Mouse (Mus musculus) ES-E14 (cell line): Measurements from ENCODE around the gene Clstn3.

Experiments
- HCFC1 ChIP-seq: IDR thresholded peaks from 2 replicates; pipeline ENCODE4 v1.6.1; 2012; ENCODE audit warnings: low read length, inconsistent platforms, borderline replicate concordance; ENCODE audit not compliant: insufficient read depth
- MAFK ChIP-seq: IDR thresholded peaks from 2 replicates; pipeline ENCODE4 v1.6.1; 2014; ENCODE audit warnings: mild to moderate bottlenecking, low read depth, low read length, inconsistent platforms; ENCODE audit not compliant: insufficient read depth
- ZNF384 ChIP-seq: IDR thresholded peaks from 2 replicates; pipeline ENCODE4 v1.6.1; 2012; ENCODE audit warnings: low read depth, low read length, inconsistent platforms

DNA sequence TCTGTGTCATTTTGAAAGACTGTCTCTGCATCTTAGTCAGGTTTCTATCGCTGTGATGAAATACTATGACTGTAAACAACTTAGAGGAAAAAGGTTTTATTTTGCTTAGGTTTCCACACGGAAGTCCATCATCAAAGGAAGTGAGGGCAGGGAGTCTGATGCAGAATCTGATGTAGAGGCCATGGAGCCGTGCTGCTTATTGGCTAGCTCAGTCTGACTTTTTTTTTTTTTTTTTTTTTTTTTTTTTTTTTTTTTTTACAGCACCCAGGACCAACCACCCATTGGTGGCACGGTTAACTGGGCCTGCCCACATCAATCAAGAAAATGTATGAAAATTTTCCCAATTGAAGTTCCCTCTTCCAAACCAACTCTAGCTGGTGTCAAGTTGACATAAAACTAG is 24.4 kb upstream of the Clstn3 start:
- peak; percentile 75; the same call in 1 of the 2 replicates for TF ChIP-seq ZNF384
- TF ChIP-seq MAFK: no peak
- no peak for TF ChIP-seq HCFC1
